Mouse (Mus musculus) left cerebral cortex, postnatal 10 days (tissue): ENCODE results near the gene Agtr1a. TPM values are rescaled to one million over a fixed set of nuclear protein-coding genes. Genes with fewer than 3 reads are reported as not detected.

Experiments used
- total RNA-seq, 2 experiments: library from RNA; stranded (reverse); gene quantifications; 2 replicates each; pipeline ENCODE4 v1.2.3; 2021

The Agtr1a gene
- total RNA-seq, 2 experiments from 2014 or later = 1.0 to 1.4 TPM

Other genes with a start within 250 kb of the Agtr1a start
- 1 to 10 TPM; 1.1 to 1.9 TPM for gene Mboat1, start 200.0 kb upstream of the Agtr1a start, total RNA-seq
- 100 to 1,000 TPM; 169 to 173 TPM for gene Uqcrfs1, start 208.9 kb downstream of the Agtr1a start, total RNA-seq